Mouse (Mus musculus): ENCODE results near the gene Eloa.

Gene Eloa

DNA sequence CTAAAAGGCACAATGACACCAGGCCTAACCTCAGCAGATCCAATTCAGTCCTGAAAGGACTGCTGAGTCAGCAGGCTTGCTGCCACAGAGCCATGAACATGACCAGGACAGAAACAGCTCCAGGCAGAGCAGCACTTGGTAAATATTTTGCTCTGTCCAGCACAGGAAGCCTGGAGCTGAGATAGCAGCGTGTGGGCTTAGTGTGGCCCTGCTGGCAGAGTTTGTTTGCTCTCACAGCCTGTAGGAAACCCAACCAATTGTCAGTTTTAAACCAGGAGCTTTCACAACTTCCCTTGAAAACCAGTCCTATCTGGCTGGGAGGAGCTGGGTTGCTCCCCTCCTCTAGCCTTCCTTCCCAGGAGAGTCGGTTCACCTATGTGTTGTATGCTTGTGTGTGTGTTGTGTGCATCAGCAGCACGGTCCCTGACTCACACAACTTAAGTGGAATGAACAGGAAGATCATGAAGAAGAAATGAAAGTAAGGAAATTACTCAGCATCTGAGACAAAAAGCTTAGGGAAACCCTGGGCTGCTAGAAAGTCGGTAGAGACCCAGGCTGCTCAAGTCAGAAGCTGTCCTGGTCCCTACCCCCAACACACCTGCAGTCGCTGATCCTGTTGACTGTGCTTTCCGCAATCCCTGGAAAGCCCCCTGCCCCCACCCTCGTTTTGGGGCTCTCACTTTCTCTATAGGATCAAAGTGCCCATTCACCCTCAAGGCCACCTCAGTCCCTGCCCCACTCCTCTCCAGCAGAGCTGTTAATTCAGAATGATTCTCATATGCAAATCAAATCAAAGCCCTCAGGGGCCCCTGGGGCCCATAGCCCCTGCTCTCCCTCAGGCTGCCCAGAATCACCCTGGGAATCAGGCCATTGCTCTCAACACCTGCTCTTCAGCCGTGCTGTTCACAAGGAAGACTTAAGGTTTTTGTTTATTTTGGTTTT, 9.7 kb upstream of the Eloa start:
- no peak for DNase-seq

DNA sequence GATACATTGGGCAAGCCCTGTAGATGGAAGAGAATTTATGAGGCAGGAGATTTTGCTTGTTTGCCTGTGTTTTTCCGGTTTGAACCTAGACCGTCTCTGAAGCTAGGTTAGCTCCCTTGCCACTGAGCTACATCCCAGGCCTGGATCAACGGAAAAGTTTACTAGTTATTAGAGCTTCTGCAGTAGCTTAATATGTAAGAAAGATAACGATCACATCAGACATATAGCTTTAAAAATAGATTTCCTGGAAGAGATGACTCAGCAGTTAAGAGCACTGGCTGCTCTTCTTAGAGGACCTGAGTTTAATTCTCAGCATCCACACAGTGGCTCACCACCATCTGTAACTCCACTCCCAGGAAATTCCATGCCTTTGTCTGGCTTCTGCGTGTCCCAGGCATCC, 7.1 kb upstream of the Eloa start:
- DNase-seq = no peak

DNA sequence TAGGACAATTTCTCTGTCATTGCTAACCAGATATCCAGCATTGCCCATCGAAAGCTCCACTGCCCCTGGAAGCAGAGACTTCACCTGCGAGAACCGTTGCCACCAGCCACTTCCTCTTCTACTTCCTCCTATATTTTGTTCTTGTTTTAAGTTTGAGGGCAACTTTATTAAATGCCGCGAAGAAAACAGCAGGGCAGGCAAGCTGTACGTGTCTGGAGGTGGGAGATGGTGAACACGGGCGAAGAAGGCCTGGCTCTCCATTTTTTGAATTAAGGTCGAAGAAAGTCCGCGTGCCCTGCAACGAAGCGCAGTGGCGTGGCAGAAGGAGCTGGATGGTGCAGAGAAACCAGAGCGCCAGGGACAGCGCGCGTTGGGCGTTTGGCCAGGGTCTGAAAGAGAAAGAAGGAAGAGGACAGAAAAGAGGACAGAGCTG, 6.6 kb upstream of the Eloa start:
- no peak for DNase-seq

DNA sequence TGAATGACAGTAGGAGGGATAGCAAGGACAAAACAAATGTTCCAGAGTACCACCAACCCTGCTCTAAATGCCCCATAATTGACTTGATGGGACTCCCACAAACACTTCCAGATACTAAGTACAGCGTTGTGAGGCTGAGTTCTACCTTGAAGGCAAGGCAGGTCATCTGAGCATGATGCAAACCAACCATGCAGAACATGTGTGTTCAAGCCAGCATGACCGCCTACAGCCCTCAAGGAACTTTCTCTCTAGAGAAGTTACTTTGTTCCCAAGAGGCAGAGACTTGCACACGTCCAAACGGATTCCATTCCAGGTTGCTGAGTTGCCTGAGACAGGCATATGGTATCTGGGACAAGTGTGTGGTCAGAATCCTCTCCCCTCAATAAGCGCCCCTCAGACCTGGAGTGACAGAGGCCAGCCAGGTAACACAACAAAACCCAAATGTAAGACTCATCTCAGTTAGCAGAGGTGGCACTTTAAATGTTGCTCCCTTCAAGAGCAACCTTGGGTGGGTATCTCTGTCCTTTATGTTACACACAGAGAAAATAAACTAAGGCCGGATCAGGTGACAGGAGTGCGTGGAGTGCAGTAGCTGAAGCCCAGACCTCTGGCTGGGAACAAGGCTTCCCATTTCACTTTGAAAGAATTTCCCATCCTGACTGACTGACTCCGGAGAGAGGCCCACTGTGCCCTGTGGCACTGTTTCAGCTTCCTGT, 6.0 kb upstream of the Eloa start:
- no peak for DNase-seq

DNA sequence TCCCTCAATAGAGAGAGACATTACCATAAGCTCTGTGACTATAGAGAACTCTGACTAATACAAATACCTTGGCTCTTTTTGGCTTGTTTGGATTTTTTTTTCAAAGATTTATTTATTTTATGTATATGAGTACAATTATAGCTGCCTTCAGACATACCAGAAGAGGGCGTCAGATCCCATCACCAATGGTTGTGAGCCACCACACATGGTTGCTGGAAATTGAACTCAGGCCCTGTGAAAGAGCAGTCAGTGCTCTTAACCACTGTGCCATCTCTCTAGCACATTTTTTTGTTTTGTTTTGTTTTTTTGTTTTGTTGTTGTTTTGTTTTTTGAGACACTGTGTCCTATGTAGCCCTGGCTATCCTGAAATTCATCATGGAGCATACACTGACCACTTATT, 3.8 kb upstream of the Eloa start:
- DNase-seq = no peak

DNA sequence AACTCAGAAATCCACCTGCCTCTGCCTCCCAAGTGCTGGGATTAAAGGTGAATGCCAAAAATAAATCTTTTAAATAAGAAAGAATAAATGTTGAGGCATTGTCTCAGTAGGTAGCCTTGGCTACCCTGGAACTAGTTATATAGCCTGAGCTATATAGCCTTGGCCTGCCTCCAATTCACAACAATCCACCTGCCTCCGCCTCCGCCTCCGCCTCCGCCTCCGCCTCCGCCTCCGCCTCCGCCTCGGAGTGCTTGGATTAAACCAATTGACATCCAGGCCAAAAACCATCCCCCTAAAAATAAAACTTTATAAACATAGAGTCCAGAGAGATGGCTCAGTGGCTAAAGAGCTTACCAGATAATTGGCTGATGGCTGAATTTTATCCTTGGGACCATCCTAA, 1.4 kb upstream of the Eloa start:
- DNase-seq = peak; percentile 14 to 15

DNA sequence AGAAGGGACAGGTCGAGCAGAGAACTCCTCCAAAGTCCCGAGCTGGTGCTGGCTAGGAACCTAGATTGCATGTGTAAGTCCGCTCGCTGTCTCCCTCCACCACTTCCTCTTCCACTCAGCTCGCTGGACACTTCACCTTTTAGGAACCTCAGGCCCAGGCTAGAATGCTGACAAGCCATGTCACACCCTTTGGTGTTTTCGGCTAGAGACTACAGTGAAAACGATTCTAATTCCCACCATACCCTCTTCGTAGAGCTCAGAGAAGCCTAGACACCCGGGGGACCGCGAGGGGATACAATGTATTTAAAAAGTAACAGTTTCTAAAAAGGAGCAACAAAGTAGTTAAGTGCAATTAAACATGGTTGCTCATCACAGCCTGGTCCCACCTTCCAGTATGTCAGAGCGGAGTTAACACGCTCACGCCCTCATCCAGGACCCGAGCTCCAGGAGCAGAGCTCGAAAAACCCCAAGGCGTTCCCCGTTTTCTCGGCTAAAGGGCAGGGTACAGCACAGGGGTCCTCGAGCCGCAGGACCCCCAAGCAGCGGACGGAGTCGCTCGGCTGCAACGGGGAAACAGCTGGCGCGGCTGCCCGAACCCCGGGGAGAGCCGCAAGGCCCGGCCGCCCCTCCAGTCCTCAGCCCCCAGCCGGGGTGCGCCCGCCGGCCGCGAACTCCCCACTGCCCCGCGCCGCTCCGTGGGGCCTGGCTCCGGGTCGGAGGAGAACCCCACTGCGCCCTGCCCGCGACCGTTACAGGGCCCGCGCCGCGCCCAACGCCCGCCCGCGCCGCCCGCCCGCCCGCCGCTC, 617 bp downstream of the Eloa start:
- DNase-seq = peak in 1 of 2 experiments; percentile 15

DNA sequence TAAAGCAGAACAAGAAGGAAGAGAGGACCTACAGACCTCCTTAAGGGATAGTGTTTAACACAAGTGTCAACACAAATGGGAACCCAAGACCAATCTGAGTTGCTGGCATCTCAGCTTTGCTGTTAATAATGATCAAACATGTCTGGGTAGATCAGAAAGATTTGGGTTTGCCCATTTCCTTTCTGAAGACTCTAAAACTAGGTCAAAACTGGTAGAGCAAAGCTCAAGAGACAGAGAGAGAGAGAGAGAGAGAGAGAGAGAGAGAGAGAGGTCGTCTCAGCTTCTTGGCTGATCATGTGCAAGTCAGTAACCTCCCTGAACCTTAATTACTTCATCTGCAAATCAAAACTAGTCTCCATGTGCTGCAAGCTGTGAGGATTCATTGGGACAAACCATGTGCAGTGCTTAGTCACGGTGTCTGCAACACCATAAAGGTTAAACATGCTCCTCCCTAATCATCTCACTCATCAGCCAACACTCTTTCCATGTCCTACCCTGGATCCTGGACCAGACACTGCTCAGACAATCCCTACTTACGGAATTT, 5.4 kb downstream of the Eloa start:
- no peak for DNase-seq

DNA sequence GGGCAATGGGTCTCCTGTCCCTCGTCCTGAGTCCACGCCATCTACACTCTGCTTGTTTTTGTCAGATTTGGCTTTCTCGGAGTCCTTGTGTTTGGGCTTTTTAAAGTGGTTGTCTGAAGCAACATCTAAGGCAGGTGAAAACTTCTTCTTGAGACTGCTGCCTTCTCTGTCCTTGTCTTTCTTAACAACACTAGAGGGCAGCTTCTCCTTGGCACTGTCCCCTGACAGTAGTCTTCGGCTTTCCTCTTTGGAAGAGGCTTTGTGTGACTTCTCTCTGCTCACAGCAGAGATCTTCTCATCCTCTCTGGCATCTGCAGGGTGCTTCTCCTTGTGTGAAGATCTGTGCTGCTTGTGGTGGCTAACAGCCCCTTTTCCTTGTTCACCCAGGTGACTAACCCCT, 11.0 kb downstream of the Eloa start:
- DNase-seq = no peak

DNA sequence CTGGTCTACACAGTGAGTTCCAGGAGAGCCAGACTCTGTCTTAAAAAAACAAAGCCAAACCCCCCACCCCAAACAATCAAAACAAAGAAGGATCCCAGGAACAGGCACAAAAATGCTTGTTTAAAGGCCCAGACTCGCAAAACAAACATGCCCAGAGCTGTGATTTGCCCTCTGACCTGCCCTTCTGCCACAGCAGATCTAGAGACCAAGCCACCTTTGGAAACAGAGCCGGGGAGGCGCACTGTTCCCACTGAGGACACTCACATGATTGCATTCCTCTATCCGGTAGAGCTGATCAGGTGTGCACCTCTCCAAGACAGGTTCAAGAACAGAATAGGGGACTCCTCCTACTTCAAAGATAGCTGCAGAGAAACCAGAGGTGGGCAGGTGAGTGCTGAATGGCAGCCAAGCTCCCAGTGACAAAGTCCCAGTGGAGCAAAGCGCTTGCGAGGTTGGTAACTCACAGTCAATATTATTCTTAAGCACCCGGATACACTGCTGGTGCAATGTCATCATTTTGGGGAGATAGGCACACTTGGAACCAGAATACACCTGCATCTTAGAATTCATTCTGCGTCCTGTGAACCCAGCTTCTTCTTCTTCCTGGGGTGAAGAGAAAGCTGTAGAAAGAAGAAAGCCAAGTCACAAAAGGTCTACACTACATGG, 12.6 kb downstream of the Eloa start:
- DNase-seq = no peak

DNA sequence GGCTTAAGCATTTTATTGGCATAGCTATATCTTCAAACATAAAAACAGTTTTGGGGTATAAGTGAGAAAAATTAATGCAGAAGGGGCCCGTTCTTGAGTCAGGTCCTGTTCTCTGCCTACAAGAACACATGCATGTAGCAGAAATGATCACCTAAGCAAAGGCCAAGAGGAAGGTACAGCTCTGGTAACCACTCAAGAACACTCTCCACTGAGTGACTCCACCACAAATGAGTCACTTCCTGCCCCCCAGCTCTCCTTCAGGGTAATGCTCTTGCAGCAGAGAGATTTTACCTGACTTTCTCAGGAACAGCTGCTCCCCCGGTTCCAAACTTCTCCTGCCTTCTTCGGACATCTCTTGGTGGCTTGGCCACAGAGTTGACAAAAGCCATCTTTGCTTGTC, 14.7 kb downstream of the Eloa start:
- DNase-seq = no peak

DNA sequence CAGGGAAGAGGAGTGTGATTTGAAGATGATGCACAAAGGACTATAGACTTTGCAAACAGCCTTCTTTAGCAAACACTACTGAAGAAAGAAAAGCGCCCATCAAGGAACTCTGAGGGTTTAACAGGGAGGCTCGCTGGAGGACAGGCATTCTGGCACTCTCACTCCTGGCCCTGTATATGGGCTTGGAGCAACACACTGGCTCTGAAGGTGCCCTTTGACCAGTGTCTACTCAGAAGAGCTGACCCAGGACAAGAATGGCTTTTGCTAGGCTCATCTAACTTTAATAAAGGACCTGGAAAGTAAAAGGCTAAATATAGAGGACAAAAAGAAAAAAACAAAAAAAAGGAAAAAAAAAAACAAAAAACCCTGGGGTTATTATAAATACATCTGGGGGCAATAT, 16.6 kb downstream of the Eloa start:
- no peak for DNase-seq

DNA sequence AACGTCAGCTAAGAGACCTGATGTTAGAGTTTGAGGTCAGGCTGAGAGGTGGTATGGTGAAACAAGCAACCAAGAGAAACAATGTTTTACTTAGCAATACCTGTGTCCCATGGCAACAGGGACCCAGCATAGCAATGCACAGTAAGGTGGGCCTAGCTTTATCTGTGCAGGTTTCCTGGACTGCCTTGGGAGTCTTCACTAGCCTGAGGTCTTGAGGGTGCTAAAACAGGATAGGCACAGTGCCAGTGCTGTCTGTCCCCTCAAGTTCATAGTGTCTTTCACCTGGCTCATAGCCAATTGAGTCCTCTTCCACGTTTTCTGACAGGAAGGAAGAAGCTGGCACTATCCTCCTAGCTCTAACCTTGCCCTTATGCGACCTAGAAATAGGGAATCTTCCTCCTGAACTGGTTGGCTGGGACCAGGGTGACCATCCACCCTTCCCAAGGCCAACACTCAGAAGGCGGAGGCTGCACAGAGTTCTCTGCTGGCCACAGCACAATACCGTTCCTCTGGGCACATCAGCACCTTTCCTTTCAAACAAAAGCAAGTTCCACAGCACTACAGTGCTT, 17.4 kb downstream of the Eloa start:
- no peak for DNase-seq

DNA sequence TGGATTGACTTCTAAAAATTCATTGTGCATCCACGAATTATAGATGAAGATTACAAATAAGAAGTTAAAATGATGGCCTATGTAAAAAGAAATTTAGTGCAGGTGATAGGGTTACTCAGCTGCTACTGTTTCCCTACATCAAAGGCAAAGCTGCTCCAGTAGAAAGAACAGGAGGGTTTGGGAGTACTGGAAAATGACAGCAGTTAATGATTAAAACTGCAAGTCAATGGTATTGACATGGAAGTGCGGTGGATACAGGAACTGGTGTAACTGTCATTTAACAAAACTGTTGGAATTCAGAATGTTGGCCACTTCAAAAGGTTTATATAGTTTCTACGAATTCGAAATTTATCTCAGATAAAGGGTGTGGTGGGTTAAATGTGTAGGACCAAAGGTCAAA, 26.4 kb downstream of the Eloa start:
- no peak for DNase-seq

DNA sequence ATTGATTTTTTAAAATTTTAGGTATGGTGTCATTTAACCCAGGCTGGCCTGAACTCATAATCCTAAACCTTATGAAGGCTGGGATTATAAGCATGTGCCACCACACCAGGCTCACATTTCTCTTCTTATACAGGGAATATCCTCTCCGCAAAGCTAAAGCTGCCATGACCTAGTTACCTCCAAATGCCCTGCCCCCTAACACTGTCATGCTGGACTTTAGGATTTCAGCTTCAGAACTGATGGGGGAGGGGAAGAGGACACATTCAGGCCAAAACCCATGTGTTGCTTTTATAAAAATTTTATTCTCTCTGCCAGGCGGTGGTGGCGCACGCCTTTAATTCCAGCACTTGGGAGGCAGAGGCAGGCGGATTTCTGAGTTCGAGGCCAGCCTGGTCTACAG, 27.6 kb downstream of the Eloa start:
- no peak for DNase-seq

DNA sequence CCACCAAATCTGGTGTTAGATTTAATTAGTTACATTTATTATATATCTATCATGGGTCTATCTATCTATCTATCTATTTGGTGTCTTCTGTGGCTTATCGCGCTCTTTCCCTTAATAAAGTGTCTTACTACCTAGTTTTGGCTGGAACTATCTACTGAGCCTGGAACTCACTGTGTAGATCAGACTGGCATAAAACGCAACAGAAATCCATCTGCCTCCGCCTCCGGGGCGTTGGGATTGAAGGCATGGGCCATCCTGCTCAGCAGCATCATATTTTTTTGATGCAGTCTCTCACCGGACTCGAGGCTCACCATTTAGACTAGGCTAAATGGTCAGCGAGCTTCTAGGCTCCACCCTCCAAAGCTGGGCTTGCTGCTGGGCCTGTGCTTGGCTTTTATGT, 33.8 kb downstream of the Eloa start:
- no peak for DNase-seq

DNA sequence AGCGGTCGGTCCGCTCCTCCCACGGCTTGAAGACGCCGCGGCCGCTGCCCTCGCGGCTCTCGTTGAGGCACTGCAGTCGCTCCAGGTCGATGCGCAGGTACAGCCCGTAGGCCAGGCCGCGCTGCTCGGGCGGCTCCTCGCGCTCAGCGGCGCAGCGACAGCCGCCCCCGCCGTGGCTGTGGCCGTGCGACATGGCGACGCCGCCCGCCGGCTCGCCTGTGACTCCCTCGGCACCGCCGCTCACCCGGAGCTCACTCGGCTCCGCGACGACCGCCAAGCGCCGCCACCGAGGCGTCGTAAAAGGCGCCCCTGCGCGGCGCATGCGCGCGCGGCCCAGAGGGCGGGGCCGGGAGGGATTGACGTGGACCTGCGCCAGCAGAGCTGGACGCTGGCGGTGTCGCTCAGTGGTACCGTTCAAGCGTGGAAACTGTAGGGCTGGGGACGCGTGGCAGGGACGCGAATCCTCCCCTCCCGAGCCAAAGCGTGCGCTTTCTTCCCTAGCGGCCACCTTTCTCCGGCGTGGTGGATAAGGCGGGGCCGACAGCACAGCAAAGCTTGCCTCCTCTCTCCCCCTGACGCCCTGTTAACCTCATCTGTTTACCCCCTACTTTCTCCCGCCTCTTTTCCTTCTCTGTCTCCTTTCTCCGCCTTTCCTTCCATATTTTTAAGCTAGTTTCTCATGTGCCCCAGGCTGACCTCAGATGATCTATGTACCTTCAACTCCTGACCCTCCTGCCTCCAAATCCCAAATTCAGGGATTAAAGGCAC, 34.4 kb downstream of the Eloa start, which contains the start of gene Pithd1:
Gene Pithd1 (minus strand): TSS at position 322 of the 768 bp plus-strand sequence.
- peak; percentile 86 to 97 for DNase-seq

DNA sequence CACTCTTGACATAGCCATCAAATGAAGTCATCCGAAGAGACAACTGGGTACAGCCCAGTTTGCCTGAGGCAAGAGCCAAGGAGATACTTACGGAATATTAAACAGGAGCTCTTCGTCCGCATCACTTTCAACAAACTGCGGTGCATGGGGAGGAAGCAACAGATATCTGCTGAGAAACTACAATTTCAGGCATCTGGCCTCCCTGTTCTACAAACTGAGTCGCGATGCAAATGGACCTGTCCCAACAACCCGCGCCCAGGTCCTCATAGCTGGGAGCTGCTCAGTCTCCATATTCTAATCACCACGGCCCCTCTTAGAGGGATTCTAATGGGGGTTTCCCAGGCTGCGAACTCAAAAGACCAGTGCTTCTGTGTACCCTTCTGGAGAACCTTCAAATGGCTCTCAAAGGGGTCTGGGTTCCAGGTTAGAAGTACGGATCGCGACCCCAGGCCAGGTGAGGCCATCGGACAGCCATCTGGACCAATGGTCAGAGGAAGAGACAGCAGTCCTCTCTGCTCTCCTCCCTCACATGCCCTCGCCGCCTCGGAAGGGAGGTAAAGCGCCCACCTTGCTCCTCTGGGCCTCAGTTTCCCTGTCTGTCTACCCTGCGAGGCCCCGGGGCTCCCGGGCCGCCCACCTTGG, 35.1 kb downstream of the Eloa start:
- peak in 1 of 2 experiments; percentile 12 for DNase-seq

DNA sequence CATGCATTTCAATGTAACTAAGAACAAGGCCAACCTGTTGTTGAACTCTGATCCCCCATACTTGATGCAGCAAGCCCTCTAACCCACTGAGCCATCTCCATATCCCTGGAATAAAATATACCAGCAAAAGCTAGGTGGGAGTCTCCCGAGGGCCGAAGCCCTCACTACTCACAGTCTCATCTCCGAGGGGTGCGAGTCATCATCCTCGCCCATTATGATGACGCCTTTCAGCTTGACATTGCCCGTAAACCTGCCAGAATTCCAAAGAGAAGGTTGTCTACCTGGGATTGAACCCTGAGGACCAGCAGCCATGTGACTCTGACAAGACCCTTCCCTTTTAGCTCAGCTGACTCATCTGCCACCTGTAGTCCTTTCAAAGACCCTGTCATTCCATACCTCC, 35.8 kb downstream of the Eloa start:
- no peak for DNase-seq

DNA sequence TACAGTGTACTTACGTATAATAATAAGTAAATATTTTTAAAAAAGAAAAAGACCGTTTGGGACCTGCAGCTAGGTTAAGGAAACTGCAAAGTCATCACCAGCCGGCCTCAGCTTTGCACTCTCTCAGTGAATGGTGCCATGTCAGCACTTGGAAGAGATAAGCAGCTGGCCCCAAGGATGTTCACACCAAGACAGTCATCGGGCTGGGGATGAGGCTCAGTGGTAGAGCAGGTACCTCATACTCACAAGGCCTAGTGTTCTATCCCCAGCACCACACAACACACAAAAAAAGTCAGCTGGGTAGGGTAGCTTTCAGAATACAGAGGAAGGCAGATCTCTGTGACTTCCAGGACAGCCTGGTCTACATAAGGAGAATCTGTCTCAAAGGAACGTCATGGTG, 36.4 kb downstream of the Eloa start:
- no peak for DNase-seq

DNA sequence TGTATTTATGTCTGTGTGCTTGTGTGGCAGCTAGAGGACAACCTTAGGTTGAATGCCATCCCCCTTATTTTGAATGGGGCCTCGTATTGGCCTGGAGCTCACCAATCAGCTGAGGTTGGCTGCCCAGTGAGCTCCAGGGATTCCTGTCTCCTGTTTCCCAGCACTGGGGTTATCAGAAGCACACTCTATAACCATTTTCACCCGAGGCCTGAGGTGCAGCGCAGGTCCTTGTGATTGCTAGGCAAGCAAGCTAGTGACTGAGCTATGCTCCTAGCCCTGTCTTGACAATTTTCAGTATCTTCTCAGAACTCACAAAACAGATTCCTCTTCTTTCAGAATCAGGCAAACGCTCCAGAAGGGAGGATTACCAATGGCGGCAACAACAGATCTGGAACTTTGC, 37.0 kb downstream of the Eloa start:
- no peak for DNase-seq

Data from cerebellum, adult 18-20 months (tissue).